Mouse (Mus musculus) myocyte (in vitro differentiated cells): ENCODE results near the gene Ucp1. TPM values are rescaled to one million over a fixed set of nuclear protein-coding genes. Genes with fewer than 3 reads are reported as not detected.

Experiments used
- H3K27me3 ChIP-seq: one replicate; pipeline ENCODE4 v1.6.1; 2011; ENCODE audit not compliant: control insufficient read depth, insufficient read depth, insufficient read length
- H3K36me3 ChIP-seq: one replicate; pipeline ENCODE4 v1.6.1; 2011; ENCODE audit not compliant: control insufficient read depth, insufficient read depth
- H3K4me2 ChIP-seq: one replicate; pipeline ENCODE4 v1.6.1; 2011; ENCODE audit warnings: low read depth, control low read depth
- H3K4me3 ChIP-seq: one replicate; pipeline ENCODE4 v1.5.1; 2011; ENCODE audit warnings: mild to moderate bottlenecking, control low read depth, moderate library complexity
- H3K79me2 ChIP-seq: one replicate; pipeline ENCODE4 v1.6.1; 2011; ENCODE audit not compliant: control insufficient read depth, insufficient read depth
- H3ac ChIP-seq: one replicate; pipeline ENCODE4 v1.6.1; 2011; ENCODE audit not compliant: control insufficient read depth, insufficient read length
- CEBPB ChIP-seq: IDR thresholded peaks from 2 replicates; pipeline ENCODE4 v1.6.1; 2011; ENCODE audit warnings: mild to moderate bottlenecking, moderate library complexity; ENCODE audit not compliant: poor library complexity, insufficient read depth, severe bottlenecking
- E2F4 ChIP-seq: IDR thresholded peaks from one replicate; pipeline ENCODE4 v1.6.1; 2011; ENCODE audit warnings: mild to moderate bottlenecking, control low read depth, moderate library complexity; ENCODE audit not compliant: insufficient read depth
- MAX ChIP-seq: IDR thresholded peaks from one replicate; pipeline ENCODE4 v1.6.1; 2011; ENCODE audit warnings: low read depth, mild to moderate bottlenecking, control low read depth
- MYOD1 ChIP-seq, 3 experiments: IDR thresholded peaks; one replicate each; pipeline ENCODE4 v1.6.1; 2011; ENCODE audit warnings: control low read depth in 2 of 3, low read depth in 2 of 3, mild to moderate bottlenecking in 2 of 3, moderate library complexity in 1 of 3; ENCODE audit not compliant: insufficient read length in 2 of 3, control insufficient read depth in 1 of 3
- MYOG ChIP-seq, 3 experiments: IDR thresholded peaks; one replicate each; pipeline ENCODE4 v1.6.1; 2011; ENCODE audit warnings: control low read depth in 2 of 3, low read depth in 2 of 3, mild to moderate bottlenecking in 2 of 3; ENCODE audit not compliant: insufficient read length in 2 of 3, control insufficient read depth in 1 of 3, insufficient read depth in 1 of 3
- POLR2A ChIP-seq: IDR thresholded peaks from one replicate; pipeline ENCODE4 v1.6.1; 2011; ENCODE audit warnings: low read depth, mild to moderate bottlenecking, control low read depth, moderate library complexity; ENCODE audit not compliant: insufficient read length
- POLR2AphosphoS2 ChIP-seq: IDR thresholded peaks from one replicate; pipeline ENCODE4 v1.6.1; 2011; ENCODE audit warnings: low read depth, control low read depth; ENCODE audit not compliant: insufficient read length
- REST ChIP-seq: IDR thresholded peaks from one replicate; pipeline ENCODE4 v1.6.1; 2011; ENCODE audit warnings: mild to moderate bottlenecking, control low read depth, moderate library complexity; ENCODE audit not compliant: insufficient read depth, insufficient read length
- SRF ChIP-seq: IDR thresholded peaks from one replicate; pipeline ENCODE4 v1.6.1; 2011; ENCODE audit warnings: low read depth; ENCODE audit not compliant: control insufficient read depth, insufficient read length
- TCF12 ChIP-seq: IDR thresholded peaks from one replicate; pipeline ENCODE4 v1.6.1; 2011; ENCODE audit warnings: mild to moderate bottlenecking, control low read depth; ENCODE audit not compliant: poor library complexity, insufficient read depth, severe bottlenecking
- TCF3 ChIP-seq: IDR thresholded peaks from one replicate; pipeline ENCODE4 v1.6.1; 2011; ENCODE audit warnings: low read depth, control low read depth; ENCODE audit not compliant: insufficient read length
- USF1 ChIP-seq: IDR thresholded peaks from one replicate; pipeline ENCODE4 v1.6.1; 2011; ENCODE audit warnings: low read depth, mild to moderate bottlenecking, control low read depth, moderate library complexity
- polyA plus RNA-seq: library from polyadenylated mRNA; unstranded; fragments of >200 nt; fragmentation: generic; extraction: Trizol; gene quantifications from one replicate; pipeline ENCODE4 v1.2.1, GENCODE M21; 2012; ENCODE audit warnings: missing spikeins

Gene Ucp1
- polyA plus RNA-seq, 1 experiment: not detected

DNA sequence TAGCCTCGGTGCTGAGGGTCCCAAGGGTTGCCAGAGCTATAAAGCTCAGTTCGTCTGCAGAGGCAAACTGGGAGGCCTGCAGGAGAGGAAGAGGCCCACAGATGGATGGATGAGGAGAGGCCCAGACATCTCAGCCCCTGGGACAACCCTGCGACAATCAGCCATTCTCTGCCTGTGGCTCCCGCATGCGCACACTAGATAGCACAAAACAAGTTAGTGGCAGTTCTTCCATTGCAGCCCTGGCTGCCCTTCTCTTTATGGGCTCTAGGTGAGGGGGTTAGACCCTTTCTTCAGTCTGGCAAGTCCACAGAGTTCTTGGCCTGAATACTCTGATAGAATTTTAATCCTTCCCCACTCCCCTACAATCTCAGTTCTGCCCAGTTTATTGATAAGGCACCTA, 37.4 kb upstream of the Ucp1 start:
- Histone ChIP-seq H3ac (no peak overlapping the region), H3K36me3 (no peaks in the 10 kb centered on the region), H3K27me3 (no peaks in the 10 kb centered on the region), H3K79me2 (no peaks in the 10 kb centered on the region), H3K4me2 (no peak overlapping the region), H3K4me3 (no peak overlapping the region)
- no peak for TF ChIP-seq E2F4
- TF ChIP-seq POLR2A: no peak
- TF ChIP-seq MAX: no peak
- no peak for TF ChIP-seq TCF3
- TF ChIP-seq USF1: no peak

GRCm38 (mm10) chr8:83257631-83258030, 32.5 kb upstream of the Ucp1 start:
- Histone ChIP-seq H3K4me2 (no peak overlapping the region), H3K79me2 (no peaks in the 10 kb centered on the region), H3K4me3 (no peak overlapping the region), H3K27me3 (no peaks in the 10 kb centered on the region), H3K36me3 (no peaks in the 10 kb centered on the region), H3ac (no peak overlapping the region)
- TF ChIP-seq MAX (no peak), MYOD1 (IDR thresholded peaks at IDR 0.05; ENCODE audit: control insufficient read depth in 1 of 3, insufficient read length in 2 of 3, low read depth in 2 of 3) (no peak), CEBPB (no peak), MYOG (IDR thresholded peaks at IDR 0.05; ENCODE audit: control insufficient read depth in 1 of 3, insufficient read depth in 1 of 3, insufficient read length in 2 of 3, low read depth in 2 of 3) (no peak)

- Histone ChIP-seq H3K4me2 (no peak overlapping the region), H3K36me3 (no peaks in the 10 kb centered on the region)
These were observed 29.5 kb upstream of the Ucp1 start for GRCm38 (mm10) chr8:83260418-83261215.

GRCm38 (mm10) chr8:83271172-83271571, 19.0 kb upstream of the Ucp1 start:
- H3ac ChIP-seq: no peak overlapping the region
- TF ChIP-seq POLR2A: no peak
- H3K36me3 ChIP-seq: no peaks in the 10 kb centered on the region
- no peaks in the 10 kb centered on the region for H3K79me2 ChIP-seq
- H3K4me3 ChIP-seq: no peak overlapping the region
- H3K27me3 ChIP-seq: no peaks in the 10 kb centered on the region
- H3K4me2 ChIP-seq: no peak overlapping the region

More at GRCm38 (mm10) chr8:83260418-83261215, 29.5 kb upstream of the Ucp1 start:
- Histone ChIP-seq H3K79me2 (no peaks in the 10 kb centered on the region), H3ac (no peak overlapping the region), H3K4me3 (no peak overlapping the region), H3K27me3 (no peaks in the 10 kb centered on the region)
- no peak for TF ChIP-seq POLR2AphosphoS2
- TF ChIP-seq CEBPB: no peak
- no peak for TF ChIP-seq TCF12
- TF ChIP-seq USF1: no peak
- no peak for TF ChIP-seq POLR2A
- no peak for TF ChIP-seq TCF3
- no peak for TF ChIP-seq MAX
- TF ChIP-seq MYOG (IDR thresholded peaks at IDR 0.05; ENCODE audit: control insufficient read depth in 1 of 3, insufficient read depth in 1 of 3, insufficient read length in 2 of 3, low read depth in 2 of 3): no peak
- no peak for TF ChIP-seq REST
- no peak for TF ChIP-seq MYOD1 (IDR thresholded peaks at IDR 0.05; ENCODE audit: control insufficient read depth in 1 of 3, insufficient read length in 2 of 3, low read depth in 2 of 3)
- no peak for TF ChIP-seq E2F4
- TF ChIP-seq SRF: no peak

DNA sequence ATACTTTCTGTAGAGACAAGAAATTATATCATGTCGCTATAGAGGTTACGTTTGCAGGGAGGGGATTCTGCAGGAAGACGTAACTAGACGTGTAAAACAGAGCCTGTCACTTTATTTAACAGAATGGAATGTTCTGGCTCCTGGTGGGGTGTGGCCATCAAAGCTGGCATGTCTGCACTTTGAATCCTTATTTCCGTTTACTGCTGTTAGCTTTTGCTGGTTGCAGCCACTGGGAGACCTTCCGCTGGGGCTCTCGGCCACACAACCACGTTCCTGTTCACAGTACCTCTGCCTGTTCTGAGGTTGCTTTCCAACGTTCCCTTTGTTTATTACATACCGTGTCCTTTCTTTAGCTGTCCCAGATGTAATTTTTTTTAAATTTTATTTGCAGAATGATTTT, 17.7 kb upstream of the Ucp1 start:
- H3K27me3 ChIP-seq: no peaks in the 10 kb centered on the region
- H3K36me3 ChIP-seq: no peaks in the 10 kb centered on the region
- TF ChIP-seq E2F4 (no peak), TCF12 (no peak), POLR2AphosphoS2 (no peak), TCF3 (no peak), MYOG (IDR thresholded peaks at IDR 0.05; ENCODE audit: control insufficient read depth in 1 of 3, insufficient read depth in 1 of 3, insufficient read length in 2 of 3, low read depth in 2 of 3) (no peak), REST (no peak), MYOD1 (IDR thresholded peaks at IDR 0.05; ENCODE audit: control insufficient read depth in 1 of 3, insufficient read length in 2 of 3, low read depth in 2 of 3) (no peak), USF1 (no peak), CEBPB (no peak), POLR2A (no peak), MAX (no peak)
- no peaks in the 10 kb centered on the region for H3K79me2 ChIP-seq
- H3K4me3 ChIP-seq: no peak overlapping the region
- H3ac ChIP-seq: no peak overlapping the region
- no peak overlapping the region for H3K4me2 ChIP-seq
